Mouse (Mus musculus) MEL (cell line): ENCODE measurements around the gene Atpif1. TPM values are rescaled to one million over a fixed set of nuclear protein-coding genes. Genes with fewer than 3 reads are reported as not detected.

Experiments used
- DNase-seq: peaks from one replicate; pipeline ENCODE4 v3.0.0; 2011; ENCODE audit warnings: low read depth, low spot score
- H3K27ac ChIP-seq: 2 replicates; pipeline ENCODE4 v1.5.1; 2012; ENCODE audit warnings: low read depth, mild to moderate bottlenecking, control low read depth, low read length, moderate library complexity; ENCODE audit not compliant: control insufficient read depth
- H3K27me3 ChIP-seq, 2 experiments: fragments of 150-350 bp in 1 of 2; sonication (generic) in 1 of 2; 2 replicates each; pipeline ENCODE4 v1.6.1; 2012; ENCODE audit warnings: low read length in 2 of 2, mild to moderate bottlenecking in 2 of 2, improper control_type of control experiment in 1 of 2, moderate library complexity in 1 of 2; ENCODE audit not compliant: insufficient read depth in 2 of 2, control insufficient read depth in 1 of 2
- H3K36me3 ChIP-seq, 2 experiments: 2 replicates each; pipeline ENCODE4 v1.6.1; 2012 to 2014; ENCODE audit warnings: low read length in 2 of 2, improper control_type of control experiment in 1 of 2, inconsistent platforms in 1 of 2, mild to moderate bottlenecking in 1 of 2; ENCODE audit not compliant: insufficient read depth in 2 of 2, control insufficient read depth in 1 of 2
- H3K4me1 ChIP-seq, 2 experiments: fragments of 150-350 bp in 1 of 2; sonication (generic) in 1 of 2; 2 replicates each; pipeline ENCODE4 v1.6.1; 2012; ENCODE audit warnings: low read length in 2 of 2, improper control_type of control experiment in 1 of 2, mild to moderate bottlenecking in 1 of 2; ENCODE audit not compliant: insufficient read depth in 2 of 2, control insufficient read depth in 1 of 2
- H3K4me3 ChIP-seq, 2 experiments: fragments of 150-350 bp in 1 of 2; sonication (generic) in 1 of 2; 2 replicates each; pipeline ENCODE4 v1.5.1; 2012; ENCODE audit warnings: low read depth in 2 of 2, low read length in 2 of 2, mild to moderate bottlenecking in 2 of 2, moderate library complexity in 2 of 2, control low read depth in 1 of 2, improper control_type of control experiment in 1 of 2; ENCODE audit not compliant: control insufficient read depth in 1 of 2, insufficient read depth in 1 of 2
- H3K79me2 ChIP-seq: 2 replicates; pipeline ENCODE4 v1.6.1; 2012; ENCODE audit warnings: mild to moderate bottlenecking, low read length, moderate library complexity; ENCODE audit not compliant: control insufficient read depth, poor library complexity, insufficient read depth
- H3K9ac ChIP-seq: 2 replicates; pipeline ENCODE4 v1.6.1; 2012; ENCODE audit warnings: low read depth, mild to moderate bottlenecking, control low read depth, low read length, moderate library complexity; ENCODE audit not compliant: control insufficient read depth, poor library complexity, severe bottlenecking
- H3K9me3 ChIP-seq: fragments of 150-350 bp; sonication (generic); replicated peaks from 2 replicates; pipeline ENCODE4 v1.6.1; 2012; ENCODE audit warnings: mild to moderate bottlenecking, low read length, improper control_type of control experiment, moderate library complexity; ENCODE audit not compliant: insufficient read depth
- BHLHE40 ChIP-seq: IDR thresholded peaks from 2 replicates; pipeline ENCODE4 v1.6.1; 2012; ENCODE audit warnings: low read depth, mild to moderate bottlenecking, inconsistent platforms, low read length, improper control_type of control experiment, borderline replicate concordance
- CHD1 ChIP-seq: IDR thresholded peaks from 2 replicates; pipeline ENCODE4 v1.6.1; 2012; ENCODE audit warnings: low read depth, mild to moderate bottlenecking, inconsistent platforms, low read length, improper control_type of control experiment
- CHD2 ChIP-seq: IDR thresholded peaks from 2 replicates; pipeline ENCODE4 v1.6.1; 2011; ENCODE audit warnings: low read length, improper control_type of control experiment
- CTCF ChIP-seq, 3 experiments: IDR thresholded peaks in 2 of 3; conservative IDR thresholded peaks in 1 of 3; 2 replicates each; pipeline ENCODE4 v1.5.1; 2011 to 2012; ENCODE audit warnings: low read length in 3 of 3, low read depth in 2 of 3, mild to moderate bottlenecking in 2 of 3, improper control_type of control experiment in 1 of 3, inconsistent platforms in 1 of 3, mixed read lengths in 1 of 3, moderate library complexity in 1 of 3; ENCODE audit not compliant: control insufficient read depth in 1 of 3, insufficient read depth in 1 of 3, poor library complexity in 1 of 3, severe bottlenecking in 1 of 3
- E2F4 ChIP-seq: IDR thresholded peaks from 2 replicates; pipeline ENCODE4 v1.6.1; 2011; ENCODE audit warnings: low read depth, low read length, improper control_type of control experiment, borderline replicate concordance
- EP300 ChIP-seq, 2 experiments: IDR thresholded peaks; 2 replicates each; pipeline ENCODE4 v1.6.1; 2011; ENCODE audit warnings: improper control_type of control experiment in 2 of 2, low read length in 2 of 2, low read depth in 1 of 2, mild to moderate bottlenecking in 1 of 2
- ETS1 ChIP-seq: IDR thresholded peaks from 2 replicates; pipeline ENCODE4 v1.6.1; 2012; ENCODE audit warnings: low read depth, mild to moderate bottlenecking, inconsistent platforms, low read length, improper control_type of control experiment, moderate library complexity
- GATA1 ChIP-seq: IDR thresholded peaks from 2 replicates; pipeline ENCODE4 v1.6.1; 2011; ENCODE audit warnings: low read depth, low read length, improper control_type of control experiment
- HCFC1 ChIP-seq: IDR thresholded peaks from 2 replicates; pipeline ENCODE4 v1.6.1; 2012; ENCODE audit warnings: low read depth, mild to moderate bottlenecking, inconsistent platforms, low read length, improper control_type of control experiment, moderate library complexity
- JUND ChIP-seq: IDR thresholded peaks from 2 replicates; pipeline ENCODE4 v1.6.1; 2011; ENCODE audit warnings: low read depth, mild to moderate bottlenecking, improper control_type of control experiment, low read length
- MAX ChIP-seq: IDR thresholded peaks from 2 replicates; pipeline ENCODE4 v1.6.1; 2011; ENCODE audit warnings: low read length, improper control_type of control experiment
- MAZ ChIP-seq: IDR thresholded peaks from 2 replicates; pipeline ENCODE4 v1.6.1; 2012; ENCODE audit warnings: low read depth, mild to moderate bottlenecking, inconsistent platforms, low read length, improper control_type of control experiment
- MXI1 ChIP-seq: IDR thresholded peaks from 2 replicates; pipeline ENCODE4 v1.6.1; 2011; ENCODE audit warnings: mild to moderate bottlenecking, low read depth, low read length, improper control_type of control experiment
- MYC ChIP-seq: IDR thresholded peaks from 2 replicates; pipeline ENCODE4 v1.6.1; 2011; ENCODE audit warnings: low read depth, mild to moderate bottlenecking, low read length, improper control_type of control experiment, moderate library complexity
- NELFE ChIP-seq: IDR thresholded peaks from 2 replicates; pipeline ENCODE4 v1.6.1; 2011; ENCODE audit warnings: low read depth, low read length, improper control_type of control experiment
- NRF1 ChIP-seq: IDR thresholded peaks from 2 replicates; pipeline ENCODE4 v1.6.1; 2014; ENCODE audit warnings: low read depth, mild to moderate bottlenecking, inconsistent platforms, low read length, improper control_type of control experiment, moderate library complexity; ENCODE audit not compliant: poor library complexity, insufficient read depth, severe bottlenecking
- POLR2A ChIP-seq, 2 experiments: IDR thresholded peaks; 2 replicates each; pipeline ENCODE4 v1.6.1; 2011 to 2012; ENCODE audit warnings: low read length in 2 of 2, mild to moderate bottlenecking in 2 of 2, control low read depth in 1 of 2, improper control_type of control experiment in 1 of 2, low read depth in 1 of 2, moderate library complexity in 1 of 2; ENCODE audit not compliant: control insufficient read depth in 1 of 2, insufficient read depth in 1 of 2, poor library complexity in 1 of 2
- POLR2AphosphoS2 ChIP-seq: IDR thresholded peaks from 2 replicates; pipeline ENCODE4 v1.6.1; 2011; ENCODE audit warnings: low read length, improper control_type of control experiment
- RAD21 ChIP-seq: IDR thresholded peaks from 2 replicates; pipeline ENCODE4 v1.6.1; 2011; ENCODE audit warnings: mild to moderate bottlenecking, low read depth, low read length, improper control_type of control experiment
- RCOR1 ChIP-seq: IDR thresholded peaks from 2 replicates; pipeline ENCODE4 v1.6.1; 2012; ENCODE audit warnings: low read depth, mild to moderate bottlenecking, inconsistent platforms, low read length, improper control_type of control experiment
- SIN3A ChIP-seq: IDR thresholded peaks from 2 replicates; pipeline ENCODE4 v1.6.1; 2012; ENCODE audit warnings: low read length, improper control_type of control experiment, inconsistent platforms
- SMC3 ChIP-seq: IDR thresholded peaks from 2 replicates; pipeline ENCODE4 v1.6.1; 2011; ENCODE audit warnings: low read depth, low read length, improper control_type of control experiment
- TAL1 ChIP-seq: IDR thresholded peaks from 2 replicates; pipeline ENCODE4 v1.6.1; 2012; ENCODE audit warnings: mild to moderate bottlenecking, inconsistent platforms, low read length, moderate library complexity, mixed read lengths
- TBP ChIP-seq: IDR thresholded peaks from 2 replicates; pipeline ENCODE4 v1.8.0; 2011; ENCODE audit warnings: low read depth, low read length, improper control_type of control experiment
- TCF12 ChIP-seq: IDR thresholded peaks from 2 replicates; pipeline ENCODE4 v1.6.1; 2014; ENCODE audit warnings: low read depth, mild to moderate bottlenecking, inconsistent platforms, low read length, improper control_type of control experiment, moderate library complexity
- USF1 ChIP-seq: IDR thresholded peaks from 2 replicates; pipeline ENCODE4 v1.6.1; 2014; ENCODE audit warnings: low read depth, mild to moderate bottlenecking, inconsistent platforms, low read length, improper control_type of control experiment, moderate library complexity
- ZC3H11A ChIP-seq: IDR thresholded peaks from 2 replicates; pipeline ENCODE4 v1.6.1; 2012; ENCODE audit warnings: low read depth, mild to moderate bottlenecking, inconsistent platforms, low read length, improper control_type of control experiment
- ZMIZ1 ChIP-seq: IDR thresholded peaks from 2 replicates; pipeline ENCODE4 v1.6.1; 2012; ENCODE audit warnings: low read depth, mild to moderate bottlenecking, inconsistent platforms, low read length, improper control_type of control experiment, moderate library complexity
- polyA plus RNA-seq, 2 experiments: library from polyadenylated mRNA; stranded (reverse) in 1 of 2; unstranded in 1 of 2; fragments of >175 nt in 1 of 2; fragments of >200 nt in 1 of 2; gene quantifications; 2 replicates each; pipeline versions ENCODE4 v1.2.1 to v1.2.4; 2012; ENCODE audit warnings: low replicate concordance in 2 of 2, low read depth in 1 of 2; ENCODE audit not compliant: insufficient read length in 2 of 2, insufficient read depth in 1 of 2, missing spikeins in 1 of 2
- total RNA-seq: library from RNA; depleted of rRNA; stranded (reverse); fragments of 300-350 nt; gene quantifications from 2 replicates; pipeline ENCODE4 v1.2.3, GENCODE M21; 2012

The Atpif1 gene
- total and polyA plus RNA-seq, 3 experiments = 566 to 730 TPM; not detected in 1

DNA sequence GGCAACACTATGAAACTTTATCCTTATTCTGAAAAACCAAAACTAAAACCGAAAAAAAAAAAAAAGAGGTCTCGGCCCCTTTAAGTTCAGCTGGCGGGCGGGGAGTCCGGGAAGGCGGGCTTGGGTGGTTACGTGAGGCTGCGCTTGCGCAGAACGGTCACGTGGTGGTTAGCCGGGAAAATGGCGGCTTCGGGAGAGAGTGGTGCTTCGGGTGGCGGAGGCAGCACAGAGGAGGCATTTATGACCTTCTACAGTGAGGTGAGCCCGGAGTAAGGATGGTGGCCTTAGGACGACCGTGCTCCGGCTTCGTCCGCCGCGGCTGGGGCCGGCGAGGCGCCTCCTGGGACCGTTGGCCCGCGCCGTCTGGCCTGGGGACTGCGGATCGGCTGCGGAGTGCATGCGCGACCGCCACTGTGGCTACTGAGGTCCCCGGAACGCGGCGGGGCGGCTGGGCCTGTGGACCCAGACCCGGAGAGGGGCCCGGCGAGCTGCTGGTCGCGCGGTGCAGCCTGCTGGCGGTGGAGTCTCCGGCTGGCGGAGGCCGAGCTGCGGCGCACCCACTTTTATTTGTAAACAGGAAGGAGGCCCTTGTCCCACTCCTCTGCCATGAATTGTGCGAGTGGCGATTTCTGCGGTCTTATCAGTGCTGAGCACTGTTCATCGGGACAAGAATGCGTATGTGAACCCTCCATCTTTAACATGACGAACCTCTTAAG lies 2.1 kb upstream of the Atpif1 start, which contains the start of gene Dnajc8 (continued):
- TF ChIP-seq ZMIZ1 (no peak; the same call in 1 of the 2 replicates), ZC3H11A (no peak), E2F4 (peak; percentile 70; the same call in 1 of the 2 replicates), TAL1 (peak; percentile 67)

- TF ChIP-seq CHD2 = no peak
- TF ChIP-seq JUND = no peak
- TF ChIP-seq BHLHE40 = no peak
- TF ChIP-seq USF1 = peak; percentile 55; the same call in 1 of the 2 replicates
- TF ChIP-seq CTCF (IDR thresholded peaks at IDR 0.05 in 2 of 3, conservative IDR thresholded peaks at IDR 0.05 in 1 of 3; ENCODE audit: control insufficient read depth in 1 of 3, insufficient read depth in 1 of 3, low read depth in 2 of 3, low read length in 3 of 3, poor library complexity in 1 of 3, severe bottlenecking in 1 of 3) = no peak
- peak; percentile 63; the same call in 1 of the 2 replicates for TF ChIP-seq MAX
- no peak for TF ChIP-seq MAZ
- TF ChIP-seq ZMIZ1 = no peak
- TF ChIP-seq TAL1 = peak; percentile 29; the same call in 1 of the 2 replicates
- no peak for TF ChIP-seq NRF1
- TF ChIP-seq SIN3A = peak; percentile 73
- TF ChIP-seq MYC = peak; percentile 88
- no peak for TF ChIP-seq RAD21
- peak; percentile 34; the same call in 1 of the 2 replicates for TF ChIP-seq HCFC1
- TF ChIP-seq GATA1 = peak; percentile 88
- TF ChIP-seq TBP = peak; percentile 66
- TF ChIP-seq RCOR1 = peak; percentile 68; the same call in 1 of the 2 replicates
- TF ChIP-seq ZC3H11A = no peak
- TF ChIP-seq NELFE = peak; percentile 44; the same call in 1 of the 2 replicates
- 0 out of 2 replicates have a peak, but pooled peaks have one; percentile 73 for TF ChIP-seq POLR2AphosphoS2
- no peak for TF ChIP-seq SMC3
- TF ChIP-seq EP300 (IDR thresholded peaks at IDR 0.05; ENCODE audit: low read depth in 1 of 2, low read length in 2 of 2) = peak; percentile 75 to 89
- TF ChIP-seq CHD1 = no peak
- TF ChIP-seq MXI1 = peak; percentile 89
- TF ChIP-seq ETS1 = peak; percentile 87
- TF ChIP-seq POLR2A (IDR thresholded peaks at IDR 0.05; ENCODE audit: control insufficient read depth in 1 of 2, insufficient read depth in 1 of 2, low read depth in 1 of 2, low read length in 2 of 2, poor library complexity in 1 of 2) = peak in 1 of 2 experiments; percentile 74; a peak in 3 of 4 replicates
- TF ChIP-seq TCF12 = peak; percentile 78
- TF ChIP-seq, all 39 proteins: peak for 16
- peaks cover 13 to 43% of the 10 kb centered on the region in 2 experiments for H3K4me1 ChIP-seq
Observed at GRCm38 (mm10) chr4:132532496-132532895, 963 bp downstream of the Atpif1 start.

More at GRCm38 (mm10) chr4:132532496-132532895, 963 bp downstream of the Atpif1 start:
- H3K9me3 ChIP-seq = no peaks in the 10 kb centered on the region
- peak overlapping the region; percentile 78 to 83 for H3K4me3 ChIP-seq
- H3K27ac ChIP-seq = peak overlapping the region; percentile 97
- H3K9ac ChIP-seq = peak overlapping the region; percentile 92
- peaks cover 42% of the 10 kb centered on the region for H3K79me2 ChIP-seq
- H3K36me3 ChIP-seq = peaks cover 0 to 61% of the 10 kb centered on the region in 2 experiments; a peak in 3 of 4 replicates
- H3K27me3 ChIP-seq = no peaks in the 10 kb centered on the region
- peak; percentile 86 for DNase-seq
